Mouse (Mus musculus) gastrocnemius, postnatal 36 days (tissue): ENCODE measurements around the gene 1700020A23Rik. TPM values are rescaled to one million over a fixed set of nuclear protein-coding genes. Genes with fewer than 3 reads are reported as not detected.
"Not testable (repeated sequence)": the region's sequence is repeated elsewhere in the genome, so short reads cannot be mapped to it uniquely, and the experiment has no call there.

ENCODE experiments used
- DNase-seq, 2 experiments: peaks; one replicate each; pipeline ENCODE4 v3.0.0; 2022
- intact Hi-C: fragments of 180-260 bp; cut with DNase I; formaldehyde crosslinking; loops from one replicate; pipeline ENCODE4 v1.15.1; 2025
- long read RNA-seq, 2 experiments: library from polyadenylated mRNA; stranded (forward); transcript quantifications; one replicate each; pipeline ENCODE4 v2.0.0; 2021
- total RNA-seq, 2 experiments: library from RNA; stranded (reverse); gene quantifications; 2 replicates each; pipeline ENCODE4 v1.2.3; 2021

The 1700020A23Rik gene
- total RNA-seq: not detected
- long read RNA-seq, experiment 1: 0 reads
- long read RNA-seq, experiment 2: 0 reads

DNA sequence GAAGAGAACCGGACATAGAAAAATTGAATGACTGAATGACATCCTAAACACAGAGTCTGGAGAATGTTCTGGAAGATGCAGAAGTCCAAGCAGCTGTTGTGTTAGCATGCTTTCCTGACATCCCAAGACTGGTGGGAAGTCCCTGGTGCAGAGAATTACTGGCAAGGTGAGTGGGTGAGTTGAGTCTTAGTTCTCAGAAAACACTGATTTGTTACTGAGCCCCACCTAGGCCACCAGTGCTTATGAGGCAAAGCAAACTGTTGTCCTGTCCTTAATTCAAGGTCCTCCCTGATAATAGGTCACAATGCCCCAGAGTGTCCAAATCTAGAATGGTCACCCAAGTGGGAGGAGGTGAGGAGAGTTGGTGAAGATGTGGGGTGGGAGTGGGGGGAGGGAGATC, at the start of gene 1700020A23Rik, which contains the start of gene Gm28372:
TSS of gene 1700020A23Rik (plus strand) at position 321 of the 400 bp plus-strand sequence.
TSS of gene Gm28372 (plus strand) at position 301 of the 400 bp plus-strand sequence.
- intact Hi-C loops: no loop called here
- no peak for DNase-seq

- no peak for DNase-seq
- intact Hi-C loops: no loop called here
Observed at GRCm38 (mm10) chr2:130357551-130357950, 47.5 kb upstream of the 1700020A23Rik start.

GRCm38 (mm10) chr2:130358852-130359251, 46.2 kb upstream of the 1700020A23Rik start:
- intact Hi-C loops: no loop called here

DNA sequence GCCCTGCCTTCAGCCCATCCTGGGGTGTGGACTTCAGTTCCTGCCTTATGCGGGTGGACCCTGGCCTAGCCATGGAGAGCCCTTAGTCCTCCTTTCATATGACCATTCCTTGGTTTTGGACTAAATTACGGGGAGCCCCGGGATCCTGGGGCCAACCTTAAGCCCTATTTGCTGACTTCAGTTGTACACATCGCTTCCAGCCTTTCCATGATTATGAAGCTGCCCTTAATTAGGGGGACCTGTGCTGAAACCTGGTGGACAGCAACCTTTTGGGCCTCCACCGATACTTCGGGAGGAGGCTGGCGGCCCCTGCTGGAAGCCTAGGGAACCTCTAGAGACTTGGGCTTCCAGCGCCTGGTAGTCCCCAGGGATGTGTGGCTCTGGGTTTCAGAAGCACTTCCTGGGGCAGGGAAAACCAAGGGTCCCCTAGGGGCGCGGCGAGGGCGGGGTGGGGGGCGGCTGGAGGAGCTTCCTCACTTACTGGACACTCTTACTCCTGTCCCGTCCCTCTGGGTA, 42.5 kb upstream of the 1700020A23Rik start:
- intact Hi-C loops: loop anchor here (5.0 kb wide), 1 partner anchor 70 kb away; no protein-coding TSS in a partner anchor
- no peak for DNase-seq

More at GRCm38 (mm10) chr2:130358852-130359251, 46.2 kb upstream of the 1700020A23Rik start:
- no peak for DNase-seq

DNA sequence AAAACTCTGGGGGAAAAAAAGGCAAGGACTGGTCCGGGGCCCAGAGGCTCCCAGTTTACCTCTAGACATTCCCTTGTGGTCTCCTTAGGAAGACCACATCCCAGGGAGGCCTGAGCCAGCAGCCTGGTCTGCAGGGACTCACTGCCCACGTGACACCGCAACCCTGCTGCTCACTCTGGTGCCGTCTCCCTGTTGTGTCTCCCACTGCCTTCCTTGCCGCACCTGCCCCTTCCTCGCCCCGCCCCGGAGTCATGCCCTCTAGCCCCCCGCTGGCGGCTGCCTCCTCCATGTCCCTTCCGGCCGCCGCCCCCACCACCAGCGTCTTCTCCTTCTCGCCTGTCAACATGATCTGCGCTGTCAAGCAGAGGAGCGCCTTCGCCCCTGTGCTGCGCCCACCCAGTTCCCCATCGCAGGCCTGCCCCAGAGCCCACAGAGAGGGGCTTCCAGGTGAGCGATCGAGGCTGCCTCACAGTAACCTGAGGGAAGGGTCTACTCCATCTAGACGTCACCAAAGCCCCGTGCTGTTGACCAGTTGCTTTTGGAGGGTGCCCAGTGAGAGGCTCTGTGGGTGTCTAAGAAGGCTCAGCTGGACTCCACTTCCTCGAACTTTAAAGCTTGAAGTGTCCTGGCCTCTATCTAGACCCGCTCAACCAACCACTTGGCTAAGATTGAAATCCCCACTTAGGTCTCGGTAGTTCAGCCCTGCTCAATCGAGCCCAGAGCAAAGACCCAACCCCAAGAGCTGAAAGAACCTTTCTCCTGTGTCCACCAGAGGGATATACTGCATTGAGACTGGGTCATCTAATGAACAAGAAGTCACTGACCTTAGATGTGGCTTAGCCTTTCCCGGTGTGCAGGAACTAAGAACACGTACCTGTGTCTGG, 39.6 kb upstream of the 1700020A23Rik start:
- no peak for DNase-seq
- intact Hi-C loops: no loop called here

- DNase-seq: no peak
- intact Hi-C loops: no loop called here
Observed at GRCm38 (mm10) chr2:130367386-130367785, 37.7 kb upstream of the 1700020A23Rik start.

GRCm38 (mm10) chr2:130373026-130373425, 32.0 kb upstream of the 1700020A23Rik start:
- intact Hi-C loops, DNase-seq: not testable (repeated sequence)

GRCm38 (mm10) chr2:130374951-130375350, 30.1 kb upstream of the 1700020A23Rik start:
- intact Hi-C loops: no loop called here
- DNase-seq: no peak

DNA sequence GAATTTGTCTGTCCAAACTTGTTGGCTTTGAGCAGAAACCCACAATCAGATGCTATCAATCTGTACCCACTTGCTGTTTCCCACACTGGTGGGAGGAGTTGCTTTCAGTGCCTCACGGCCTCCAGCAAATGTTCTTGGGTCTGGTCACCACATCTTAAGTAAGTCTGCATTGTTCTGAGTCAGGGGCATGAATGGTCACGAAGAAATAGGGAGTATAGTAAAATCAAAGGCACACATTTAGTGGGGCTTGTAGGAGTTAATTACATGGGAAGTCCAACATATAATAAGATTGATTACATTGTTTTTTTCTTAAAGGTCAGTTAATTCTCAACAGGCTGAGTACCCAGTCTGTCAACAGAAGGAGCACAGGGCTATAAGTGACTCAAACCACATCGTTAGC, 21.9 kb upstream of the 1700020A23Rik start:
- DNase-seq: no peak
- intact Hi-C loops: no loop called here

GRCm38 (mm10) chr2:130383895-130384294, 21.2 kb upstream of the 1700020A23Rik start:
- intact Hi-C loops: no loop called here

GRCm38 (mm10) chr2:130386212-130386611, 18.8 kb upstream of the 1700020A23Rik start:
- intact Hi-C loops: no loop called here
- DNase-seq: no peak

More at GRCm38 (mm10) chr2:130383895-130384294, 21.2 kb upstream of the 1700020A23Rik start:
- no peak for DNase-seq

GRCm38 (mm10) chr2:130388796-130389195, 16.3 kb upstream of the 1700020A23Rik start:
- intact Hi-C loops: no loop called here
- DNase-seq: no peak

- no peak for DNase-seq
- intact Hi-C loops: no loop called here
Observed at GRCm38 (mm10) chr2:130390993-130391625, 13.9 kb upstream of the 1700020A23Rik start.

GRCm38 (mm10) chr2:130392836-130393235, 12.2 kb upstream of the 1700020A23Rik start:
- intact Hi-C loops: no loop called here
- DNase-seq: no peak

GRCm38 (mm10) chr2:130395696-130396095, 9.4 kb upstream of the 1700020A23Rik start:
- intact Hi-C loops: no loop called here
- DNase-seq: no peak

GRCm38 (mm10) chr2:130397186-130397985, 7.7 kb upstream of the 1700020A23Rik start, which contains the start of gene Cpxm1:
Gene Cpxm1, minus strand, starts transcription at chr2:130397574.
- intact Hi-C loops: no loop called here
- DNase-seq: no peak

- intact Hi-C loops: no loop called here
- DNase-seq: peak in 1 of 2 experiments; percentile 29
Observed at GRCm38 (mm10) chr2:130398091-130398490, 7.0 kb upstream of the 1700020A23Rik start.

GRCm38 (mm10) chr2:130400046-130400445, 5.0 kb upstream of the 1700020A23Rik start:
- DNase-seq: no peak
- intact Hi-C loops: no loop called here

DNA sequence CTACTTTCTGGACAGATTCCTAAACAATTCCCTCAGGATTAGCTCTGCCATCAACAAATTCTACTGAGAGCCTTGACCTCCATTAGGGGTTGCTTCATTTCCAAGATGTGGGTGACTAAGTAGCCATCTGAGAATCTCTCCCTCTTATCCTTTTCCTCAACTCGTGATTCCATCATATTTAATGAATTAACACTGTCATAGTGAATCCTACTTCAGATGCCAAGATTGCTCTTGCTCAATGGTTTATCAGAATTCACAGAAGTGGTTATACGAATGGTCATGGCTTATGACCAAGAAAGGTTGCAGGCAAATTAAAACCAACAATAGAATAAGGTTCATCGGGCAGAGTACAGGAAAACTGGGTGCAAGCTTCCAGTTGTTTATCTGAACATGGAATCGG, 3.2 kb upstream of the 1700020A23Rik start:
- intact Hi-C loops: no loop called here
- no peak for DNase-seq

- no peak for DNase-seq
Observed at GRCm38 (mm10) chr2:130406178-130406577, 1.1 kb downstream of the 1700020A23Rik start, which contains the start of gene Tmem239. Gene Tmem239, plus strand, starts transcription at chr2:130406478.

More at GRCm38 (mm10) chr2:130406178-130406577, 1.1 kb downstream of the 1700020A23Rik start, which contains the start of gene Tmem239:
- intact Hi-C loops: no loop called here
